Mouse (Mus musculus) heart, postnatal 0 days (tissue): Measurements from ENCODE around the gene Gm10944.

Experiments
- CTCF ChIP-seq: IDR thresholded peaks from 2 replicates; pipeline ENCODE4 v1.5.1; 2016; ENCODE audit warnings: antibody characterized with exemption, control low read depth, low read depth
- EP300 ChIP-seq: IDR thresholded peaks from 2 replicates; pipeline ENCODE4 v1.6.1; 2016; ENCODE audit warnings: antibody characterized with exemption, low read depth

GRCm38 (mm10) chr10:10700903-10701302, 19.8 kb downstream of the Gm10944 start:
- TF ChIP-seq EP300 (no peak), CTCF (no peak)
